Mouse (Mus musculus) midbrain, embryonic 13.5 days (tissue): ENCODE measurements around the gene Tubd1. TPM values are rescaled to one million over a fixed set of nuclear protein-coding genes. Genes with fewer than 3 reads are reported as not detected.

Experiments used
- ATAC-seq: fragments of 200-750 bp; cut with Nextera tagmentation; 2 replicates; pipeline ENCODE4 v1.8.0; 2017; ENCODE audit warnings: mild to moderate bottlenecking, moderate TSS enrichment, moderate library complexity
- H3K27ac ChIP-seq: fragments of 300-500 bp; sonication (generic); 2 replicates; pipeline ENCODE4 v1.5.1; 2015; ENCODE audit warnings: inconsistent platforms, mild to moderate bottlenecking, moderate library complexity
- H3K27me3 ChIP-seq: fragments of 300-500 bp; sonication (generic); 2 replicates; pipeline ENCODE4 v1.6.1; 2015; ENCODE audit warnings: mild to moderate bottlenecking, inconsistent platforms
- H3K36me3 ChIP-seq: fragments of 300-500 bp; sonication (generic); 2 replicates; pipeline ENCODE4 v1.6.1; 2015; ENCODE audit warnings: mild to moderate bottlenecking, inconsistent platforms
- H3K4me1 ChIP-seq: fragments of 300-500 bp; sonication (generic); replicated peaks from 2 replicates; pipeline ENCODE4 v1.6.1; 2015; ENCODE audit warnings: inconsistent platforms
- H3K4me2 ChIP-seq: fragments of 300-500 bp; sonication (generic); replicated peaks from 2 replicates; pipeline ENCODE4 v1.6.1; 2015; ENCODE audit warnings: moderate library complexity, mild to moderate bottlenecking, inconsistent platforms
- H3K4me3 ChIP-seq: fragments of 300-500 bp; sonication (generic); replicated peaks from 2 replicates; pipeline ENCODE4 v1.5.1; 2015; ENCODE audit warnings: mild to moderate bottlenecking, inconsistent platforms
- H3K9ac ChIP-seq: fragments of 300-500 bp; sonication (generic); replicated peaks from 2 replicates; pipeline ENCODE4 v1.6.1; 2015; ENCODE audit warnings: mild to moderate bottlenecking, inconsistent platforms
- H3K9me3 ChIP-seq: fragments of 300-500 bp; sonication (generic); 2 replicates; pipeline ENCODE4 v1.6.1; 2016; ENCODE audit warnings: mild to moderate bottlenecking, inconsistent platforms
- WGBS: fragments of 180-500 bp; shearing (Covaris S2); methylation state at CpG from one replicate; pipeline ENCODE4 v1.1.7; 2015; 5-methylcytosine and 5-hydroxymethylcytosine counted together
- polyA plus RNA-seq: library from polyadenylated mRNA; unstranded; fragments of >200 nt; fragmentation: Nextera tagmentation; extraction: Ambion mirVana; gene quantifications from 2 replicates; pipeline ENCODE4 v1.2.1, GENCODE M21; 2015

Tubd1 gene
- polyA plus RNA-seq, 1 experiment from 2014 or later: 7.9 TPM

DNA sequence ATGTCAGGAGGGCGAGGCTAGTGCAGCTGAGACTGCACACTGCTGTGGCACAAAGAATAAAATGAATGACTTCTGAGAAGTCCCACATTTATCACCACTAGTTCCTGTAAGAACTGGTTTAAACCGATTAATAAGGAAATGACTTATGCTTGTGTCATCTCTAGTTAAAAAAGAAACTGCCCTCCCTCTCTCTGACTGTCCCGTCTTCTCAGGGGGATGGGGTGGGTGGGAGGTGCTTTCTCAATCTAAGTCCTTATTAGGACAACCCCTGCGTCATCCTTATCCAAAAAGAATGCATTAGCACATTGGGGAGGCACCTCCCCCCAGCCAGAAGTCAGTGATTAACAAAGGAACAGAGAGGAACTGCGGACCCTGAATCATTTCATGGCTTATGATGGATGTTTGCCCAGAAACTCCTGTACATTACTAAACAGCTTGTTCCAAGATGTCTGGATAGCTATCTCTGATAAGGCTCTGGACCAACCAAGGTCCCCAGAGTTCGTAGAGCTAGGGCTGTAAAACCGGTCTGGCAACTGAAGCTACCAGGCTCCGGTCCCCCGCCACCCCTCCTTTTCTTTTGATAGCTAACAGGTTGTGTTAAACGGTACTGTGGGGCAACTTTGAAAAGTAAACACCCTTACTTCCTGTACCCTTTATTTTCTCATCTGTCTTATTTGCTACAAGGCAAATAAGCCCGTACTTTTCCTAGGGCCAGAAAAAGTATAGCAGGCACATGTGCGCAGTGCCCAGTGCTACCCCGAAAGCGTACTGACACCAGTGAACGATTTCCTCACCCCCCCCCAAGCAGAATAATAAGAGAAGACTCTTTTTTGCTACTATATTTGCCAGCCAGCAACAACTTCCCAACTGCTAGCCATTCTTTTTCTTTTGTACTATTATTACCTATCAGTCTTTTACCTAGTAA is 42.3 kb downstream of the Tubd1 start:
- Histone ChIP-seq H3K36me3 (peaks cover 11% of the 10 kb centered on the region), H3K4me1 (peaks cover 14% of the 10 kb centered on the region), H3K27ac (no peak overlapping the region), H3K9ac (0 out of 2 replicates have a peak overlapping the region, but pooled peaks have one; percentile 28), H3K4me2 (peak overlapping the region; percentile 25), H3K4me3 (no peak overlapping the region), H3K9me3 (no peaks in the 10 kb centered on the region), H3K27me3 (no peaks in the 10 kb centered on the region)
- whole genome bisulfite sequencing: 17% methylated on average over 15 of the region's 15 CpGs
- ATAC-seq: no peak

- Histone ChIP-seq H3K4me3 (no peak overlapping the region), H3K4me1 (peaks cover 14% of the 10 kb centered on the region), H3K4me2 (no peak overlapping the region), H3K36me3 (peaks cover 6% of the 10 kb centered on the region), H3K27ac (no peak overlapping the region), H3K27me3 (no peaks in the 10 kb centered on the region), H3K9me3 (no peaks in the 10 kb centered on the region), H3K9ac (no peak overlapping the region)
- no peak for ATAC-seq
- WGBS: 47% methylated on average over 7 of the region's 7 CpGs
These were observed 43.0 kb downstream of the Tubd1 start for GRCm38 (mm10) chr11:86587830-86588229.

DNA sequence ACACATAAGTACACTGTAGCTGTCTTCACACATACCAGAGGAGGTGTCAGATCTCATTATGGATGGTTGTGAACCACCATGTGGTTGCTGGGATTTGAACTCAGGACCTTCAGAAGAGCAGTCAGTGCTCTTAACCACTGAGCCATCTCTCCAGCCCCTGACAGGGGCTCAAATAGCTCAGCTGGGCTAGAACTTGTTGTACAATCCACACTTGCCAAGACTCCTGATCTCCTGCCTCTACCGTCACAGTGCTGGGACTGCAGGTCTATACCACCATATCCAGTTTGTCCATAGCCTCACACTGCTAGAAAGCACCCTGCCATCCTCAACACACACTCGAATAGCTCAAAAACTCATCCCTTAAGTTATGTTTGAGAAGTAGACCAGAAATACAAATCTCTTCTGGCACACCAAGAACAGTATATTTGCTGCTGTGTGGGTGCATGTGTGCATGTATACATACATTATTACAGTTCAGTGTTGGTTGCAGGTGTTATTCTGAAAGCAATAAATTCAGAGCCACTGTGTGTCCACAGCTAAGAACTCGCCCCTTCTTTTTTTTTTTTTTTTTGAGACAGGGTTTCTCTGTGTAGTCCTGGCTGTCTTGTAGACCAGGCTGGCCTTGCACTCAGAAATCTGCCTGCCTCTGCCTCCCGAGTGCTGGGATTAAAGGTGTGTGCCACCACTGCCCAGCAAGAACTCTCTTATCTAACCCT is 44.0 kb downstream of the Tubd1 start:
- ATAC-seq: no peak
- H3K36me3 ChIP-seq: peaks cover 5% of the 10 kb centered on the region; the same call in 1 of the 2 replicates
- 97% methylated on average over 4 of the region's 4 CpGs for WGBS
- no peaks in the 10 kb centered on the region for H3K27me3 ChIP-seq
- no peak overlapping the region for H3K4me2 ChIP-seq
- peaks cover 22% of the 10 kb centered on the region for H3K4me1 ChIP-seq
- no peaks in the 10 kb centered on the region for H3K9me3 ChIP-seq
- no peak overlapping the region for H3K4me3 ChIP-seq
- no peak overlapping the region for H3K9ac ChIP-seq
- no peak overlapping the region for H3K27ac ChIP-seq

DNA sequence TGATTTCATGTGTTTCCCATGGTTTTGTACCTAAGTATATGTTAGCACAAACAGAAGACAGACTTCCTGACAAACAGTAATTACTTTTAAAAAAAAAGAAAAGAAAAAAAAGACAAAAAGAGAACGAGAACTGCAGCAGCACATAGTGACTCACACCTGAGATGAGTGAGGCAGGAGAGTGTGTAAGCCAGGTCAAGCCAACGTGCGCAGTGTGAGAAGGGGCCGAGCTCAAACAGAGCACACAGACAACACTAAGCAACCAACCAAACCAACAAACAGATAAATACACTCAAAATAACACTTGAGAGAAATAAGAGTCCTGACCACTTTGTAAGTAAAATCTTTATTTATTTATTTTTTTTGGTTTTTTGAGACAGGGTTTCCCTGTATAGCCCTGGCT is 45.3 kb downstream of the Tubd1 start:
- ATAC-seq: no peak
- no peak overlapping the region for H3K4me2 ChIP-seq
- no peaks in the 10 kb centered on the region for H3K27me3 ChIP-seq
- WGBS: 94% methylated on average over 4 of the region's 4 CpGs
- H3K36me3 ChIP-seq: peaks cover 2% of the 10 kb centered on the region; the same call in 1 of the 2 replicates
- peaks cover 26% of the 10 kb centered on the region for H3K4me1 ChIP-seq
- H3K9me3 ChIP-seq: no peaks in the 10 kb centered on the region
- no peak overlapping the region for H3K9ac ChIP-seq
- H3K4me3 ChIP-seq: no peak overlapping the region
- H3K27ac ChIP-seq: no peak overlapping the region

DNA sequence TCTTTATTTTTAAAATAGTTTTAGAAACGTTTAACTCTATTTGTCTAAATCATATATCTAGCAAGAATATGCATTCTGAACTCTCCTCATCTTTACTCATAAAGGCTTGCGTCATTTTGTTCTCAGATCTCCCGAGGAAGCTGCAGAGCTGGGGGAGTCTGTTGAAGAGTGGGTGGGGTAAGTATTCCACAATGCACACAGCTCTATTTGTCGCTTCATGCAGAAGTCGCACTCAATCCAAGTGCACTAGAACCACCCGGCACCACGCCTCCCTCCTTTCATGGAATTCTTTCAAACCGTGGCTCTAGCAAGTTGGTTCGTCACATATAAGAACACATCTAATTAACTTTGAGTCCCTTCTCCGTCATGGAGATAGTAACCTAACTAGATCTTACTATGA is 45.8 kb downstream of the Tubd1 start:
- Histone ChIP-seq H3K4me3 (no peak overlapping the region), H3K9me3 (no peaks in the 10 kb centered on the region), H3K4me2 (no peak overlapping the region), H3K27ac (no peak overlapping the region), H3K36me3 (no peaks in the 10 kb centered on the region), H3K9ac (no peak overlapping the region), H3K4me1 (peaks cover 26% of the 10 kb centered on the region), H3K27me3 (no peaks in the 10 kb centered on the region)
- 93% methylated on average over 10 of the region's 10 CpGs for WGBS
- no peak for ATAC-seq

DNA sequence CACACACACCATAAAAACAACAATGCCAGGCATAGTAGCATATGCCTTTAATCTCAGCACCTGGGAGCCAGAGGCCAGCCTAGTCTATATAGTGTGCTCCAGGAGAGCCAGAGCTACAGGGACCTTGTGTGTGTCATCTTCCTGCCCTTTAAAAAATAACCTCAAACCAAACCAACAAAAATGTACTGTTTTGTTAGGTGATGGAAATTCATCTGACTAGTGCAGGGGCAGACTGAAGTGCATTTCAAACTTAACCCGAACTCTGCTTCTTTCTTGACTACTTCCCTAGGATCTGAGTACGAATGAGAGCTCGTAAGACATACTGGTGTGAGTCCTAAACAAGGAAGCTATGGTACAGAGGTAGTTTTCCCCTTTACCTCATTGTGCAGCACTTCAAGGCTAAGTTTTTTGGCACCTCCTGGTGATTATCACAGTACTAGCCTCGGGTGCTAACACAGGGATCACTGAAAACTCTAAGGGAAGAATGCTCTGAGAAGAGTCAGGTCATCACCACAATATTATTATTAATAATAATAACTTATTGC is 46.6 kb downstream of the Tubd1 start:
- Histone ChIP-seq H3K4me3 (no peak overlapping the region), H3K27ac (no peak overlapping the region), H3K9me3 (no peaks in the 10 kb centered on the region), H3K36me3 (no peaks in the 10 kb centered on the region), H3K4me1 (peaks cover 24% of the 10 kb centered on the region), H3K9ac (no peak overlapping the region), H3K4me2 (no peak overlapping the region), H3K27me3 (no peaks in the 10 kb centered on the region)
- no peak for ATAC-seq
- 88% methylated on average over 4 of the region's 4 CpGs for WGBS

GRCm38 (mm10) chr11:86591931-86592616 is 47.3 kb downstream of the Tubd1 start:
- Histone ChIP-seq H3K36me3 (no peaks in the 10 kb centered on the region), H3K27me3 (no peaks in the 10 kb centered on the region), H3K9ac (no peak overlapping the region), H3K9me3 (no peaks in the 10 kb centered on the region), H3K4me3 (no peak overlapping the region), H3K4me1 (peaks cover 19% of the 10 kb centered on the region), H3K4me2 (no peak overlapping the region), H3K27ac (no peak overlapping the region)
- no peak for ATAC-seq
- WGBS: 90% methylated on average over 2 of the region's 2 CpGs

DNA sequence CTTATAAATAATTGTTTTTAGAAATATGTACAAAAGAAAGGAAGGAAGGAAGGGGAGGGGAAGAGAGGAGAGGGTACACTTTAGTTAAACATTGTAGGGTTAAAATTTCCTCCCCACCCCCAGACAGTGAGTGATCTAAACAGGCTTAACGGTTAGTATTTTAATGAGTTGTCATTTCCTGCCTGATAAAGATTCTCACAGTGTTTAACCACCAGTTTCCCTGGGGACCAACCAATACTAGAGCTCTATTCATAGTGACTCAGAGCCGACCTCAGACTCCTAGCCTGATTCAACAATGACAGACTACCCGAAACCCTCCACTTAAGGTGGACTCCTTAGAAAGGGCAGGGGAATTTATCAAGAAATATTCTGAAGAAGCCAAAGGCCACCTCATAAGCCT is 48.2 kb downstream of the Tubd1 start:
- no peak overlapping the region for H3K27ac ChIP-seq
- no peaks in the 10 kb centered on the region for H3K36me3 ChIP-seq
- no peak overlapping the region for H3K4me2 ChIP-seq
- no peak for ATAC-seq
- H3K27me3 ChIP-seq: no peaks in the 10 kb centered on the region
- H3K4me3 ChIP-seq: no peak overlapping the region
- H3K9me3 ChIP-seq: no peaks in the 10 kb centered on the region
- H3K4me1 ChIP-seq: peaks cover 13% of the 10 kb centered on the region
- no peak overlapping the region for H3K9ac ChIP-seq
- 26% methylated on average over 3 of the region's 3 CpGs for WGBS

GRCm38 (mm10) chr11:86593443-86593842 is 48.7 kb downstream of the Tubd1 start:
- H3K9ac ChIP-seq: no peak overlapping the region
- H3K36me3 ChIP-seq: no peaks in the 10 kb centered on the region
- WGBS: 69% methylated on average over 5 of the region's 5 CpGs
- no peak overlapping the region for H3K4me2 ChIP-seq
- no peaks in the 10 kb centered on the region for H3K9me3 ChIP-seq
- H3K4me3 ChIP-seq: no peak overlapping the region
- no peak overlapping the region for H3K27ac ChIP-seq
- ATAC-seq: no peak
- H3K4me1 ChIP-seq: peaks cover 13% of the 10 kb centered on the region
- H3K27me3 ChIP-seq: no peaks in the 10 kb centered on the region

- Histone ChIP-seq H3K9ac (no peak overlapping the region), H3K4me3 (no peak overlapping the region), H3K36me3 (no peaks in the 10 kb centered on the region), H3K27ac (no peak overlapping the region), H3K4me2 (no peak overlapping the region), H3K27me3 (no peaks in the 10 kb centered on the region), H3K4me1 (peaks cover 13% of the 10 kb centered on the region), H3K9me3 (no peaks in the 10 kb centered on the region)
- 79% methylated on average over 6 of the region's 6 CpGs for WGBS
- ATAC-seq: no peak
These were observed 49.5 kb downstream of the Tubd1 start for GRCm38 (mm10) chr11:86594188-86594876.

- Histone ChIP-seq H3K9me3 (no peaks in the 10 kb centered on the region), H3K4me2 (no peak overlapping the region), H3K27ac (no peak overlapping the region), H3K4me1 (peaks cover 13% of the 10 kb centered on the region), H3K9ac (no peak overlapping the region), H3K36me3 (peaks cover 6% of the 10 kb centered on the region; the same call in 1 of the 2 replicates), H3K27me3 (no peaks in the 10 kb centered on the region), H3K4me3 (no peak overlapping the region)
- WGBS: 93% methylated on average over 6 of the region's 6 CpGs
- ATAC-seq: no peak
These were observed 50.6 kb downstream of the Tubd1 start for GRCm38 (mm10) chr11:86595366-86595765.
